Mouse (Mus musculus): ENCODE data around the gene Fbxl17.

Fbxl17 gene

DNA sequence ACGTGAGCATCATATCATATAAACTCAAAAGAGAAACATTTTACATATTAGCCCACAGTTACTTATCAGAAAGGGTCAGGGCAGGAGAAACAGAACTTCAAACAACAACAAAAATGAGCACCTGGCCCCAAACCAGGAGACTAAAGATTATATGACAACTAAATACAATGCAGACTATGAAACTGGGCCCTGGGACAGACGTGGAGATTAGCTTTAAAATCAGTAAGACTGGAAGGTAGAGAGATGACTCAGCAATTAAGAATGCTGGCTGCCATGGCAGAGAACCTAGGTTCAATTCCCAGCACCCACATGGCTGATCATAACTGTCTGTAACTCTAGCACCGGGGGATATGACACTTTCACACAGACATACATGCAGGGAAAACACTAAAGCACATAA is 413.3 kb downstream of the Fbxl17 start:
- DNase-seq, result no peak

DNA sequence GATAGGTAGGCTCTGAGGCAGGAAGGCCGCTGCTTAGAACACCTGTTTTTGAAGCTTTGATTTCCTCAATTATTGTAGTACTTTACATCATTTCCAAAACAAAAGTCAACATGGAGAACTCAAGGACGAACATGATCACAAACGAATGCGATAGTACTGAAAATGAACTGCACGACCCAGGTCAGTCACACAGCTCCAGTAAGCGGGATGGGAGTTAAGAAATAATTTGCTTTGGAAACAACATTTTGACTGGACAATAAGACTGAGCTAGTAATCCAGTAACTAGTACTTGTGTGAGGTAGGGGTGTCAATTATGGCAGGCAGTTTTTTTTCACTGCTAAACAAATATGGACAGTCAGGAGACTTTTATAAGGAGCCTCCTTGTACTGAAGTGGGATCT is 414.6 kb downstream of the Fbxl17 start:
- no peak for DNase-seq

DNA sequence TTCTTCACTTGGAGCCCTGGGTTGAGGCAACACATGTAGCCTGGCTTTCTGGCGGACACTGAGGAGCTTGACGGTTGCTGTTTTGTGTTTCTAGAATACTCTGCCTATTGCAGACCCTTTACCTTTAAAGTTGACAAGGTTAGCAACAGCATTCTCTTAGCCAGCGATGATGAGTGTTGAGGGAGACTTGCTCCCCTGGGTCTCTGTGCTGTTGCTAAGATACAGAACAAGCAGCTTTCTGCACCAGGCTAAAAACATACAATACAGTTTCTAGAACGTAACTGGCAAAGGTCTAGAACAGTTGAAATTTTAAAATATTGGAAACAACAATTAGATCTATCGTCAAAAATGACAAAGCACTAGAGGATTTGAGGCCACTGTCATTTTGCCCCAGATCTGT is 420.7 kb downstream of the Fbxl17 start:
- DNase-seq, result no peak

DNA sequence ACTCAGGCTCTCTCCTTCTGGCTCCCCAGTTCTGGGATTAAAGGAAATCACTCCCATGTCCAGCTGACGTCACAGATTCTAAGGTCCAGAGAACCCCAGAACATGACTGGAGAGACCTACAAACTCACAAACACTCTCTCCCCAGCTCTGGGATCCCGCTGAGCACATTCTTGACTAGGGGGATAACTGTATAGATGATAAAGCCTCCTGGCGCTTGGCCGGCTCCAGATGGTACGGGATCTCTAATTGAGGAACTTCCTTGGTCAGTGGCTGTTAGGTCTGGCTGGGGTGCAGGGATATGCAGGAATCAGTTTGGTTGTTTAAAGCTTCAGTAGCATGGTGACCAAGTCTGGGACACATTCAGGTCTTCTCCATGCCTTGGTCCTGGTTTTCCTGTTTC is 422.3 kb downstream of the Fbxl17 start:
- DNase-seq, result peak; percentile 45

DNA sequence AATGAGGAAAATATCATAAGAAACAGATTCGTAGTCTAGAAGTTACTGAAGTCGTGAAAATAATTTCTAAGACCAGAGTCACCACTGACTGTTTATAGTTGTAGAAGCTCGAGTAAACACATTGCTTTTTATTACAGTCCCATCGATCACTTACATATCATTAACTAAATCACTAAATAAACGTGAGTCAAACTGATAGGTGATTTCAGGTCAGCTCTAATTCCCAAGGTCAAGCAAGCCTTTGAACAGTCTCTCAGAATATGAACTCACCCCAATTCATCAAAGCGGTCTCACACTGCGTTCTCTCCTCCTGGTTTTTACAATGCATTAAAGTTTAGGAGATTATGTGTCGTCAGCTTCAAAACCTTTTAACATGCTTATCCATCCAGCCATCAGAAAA is 423.2 kb downstream of the Fbxl17 start:
- DNase-seq, result no peak

DNA sequence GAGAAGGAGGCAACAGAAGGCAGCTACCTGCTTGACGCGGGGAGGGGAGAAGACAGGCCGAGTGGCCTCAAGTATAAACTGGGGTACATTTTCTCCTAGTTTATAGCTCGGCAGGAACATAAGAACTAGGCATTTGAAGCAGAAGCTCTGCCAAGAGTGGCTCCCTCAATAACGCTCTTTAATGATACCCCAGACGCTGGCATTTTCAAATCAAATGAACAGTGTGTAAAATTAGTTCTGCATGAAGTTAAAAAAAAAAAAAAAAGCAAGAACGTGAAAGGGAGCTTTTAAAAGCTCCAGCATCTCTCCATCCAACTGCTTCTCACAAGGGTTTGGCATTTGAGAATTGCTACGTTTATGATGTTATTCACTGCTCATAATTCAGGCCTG is 423.8 kb downstream of the Fbxl17 start:
- DNase-seq, result no peak

DNA sequence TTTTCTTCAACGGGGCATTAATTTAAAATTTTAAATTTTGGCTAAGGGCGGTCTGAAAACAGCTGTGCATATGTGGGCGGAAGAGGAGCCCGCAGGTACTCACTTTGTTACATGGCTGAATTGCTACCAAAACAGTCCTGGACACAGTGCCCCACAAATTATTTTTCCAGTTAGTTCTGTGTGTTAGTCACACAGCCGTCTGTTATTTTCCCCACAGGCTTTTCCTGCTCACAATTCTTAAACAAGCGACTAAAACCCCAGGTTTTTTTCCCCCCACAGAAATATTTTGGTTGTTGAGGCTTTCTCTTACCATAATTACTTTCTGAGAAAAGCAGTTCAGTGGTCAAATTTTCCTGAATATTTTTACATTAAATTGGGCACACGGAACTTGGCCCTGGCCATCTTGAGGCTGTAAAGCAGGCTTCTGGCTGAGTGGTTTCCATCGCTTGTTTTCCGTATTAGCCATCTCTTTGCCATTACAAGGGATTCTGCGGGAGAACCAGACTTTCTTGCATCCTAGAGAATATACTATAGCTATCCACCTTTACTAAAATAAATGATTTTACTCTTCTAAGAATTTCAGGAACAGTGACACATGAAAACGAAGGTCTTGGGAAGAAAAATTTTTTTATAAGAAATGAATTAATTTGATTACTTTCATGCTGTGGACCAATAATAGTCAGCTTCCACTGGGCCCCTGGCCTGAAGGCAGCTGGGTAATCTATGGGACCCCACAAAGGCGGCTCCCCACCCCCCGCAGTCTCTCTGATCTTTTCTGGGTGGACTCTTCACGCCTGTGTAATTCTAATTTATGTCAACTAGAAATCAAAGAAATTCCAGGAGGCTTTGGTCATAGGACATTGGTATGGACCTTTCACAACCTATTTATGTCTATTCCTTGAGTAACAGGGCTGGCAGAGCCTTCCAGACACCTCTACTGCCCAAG is 424.5 kb downstream of the Fbxl17 start:
- no peak for DNase-seq

DNA sequence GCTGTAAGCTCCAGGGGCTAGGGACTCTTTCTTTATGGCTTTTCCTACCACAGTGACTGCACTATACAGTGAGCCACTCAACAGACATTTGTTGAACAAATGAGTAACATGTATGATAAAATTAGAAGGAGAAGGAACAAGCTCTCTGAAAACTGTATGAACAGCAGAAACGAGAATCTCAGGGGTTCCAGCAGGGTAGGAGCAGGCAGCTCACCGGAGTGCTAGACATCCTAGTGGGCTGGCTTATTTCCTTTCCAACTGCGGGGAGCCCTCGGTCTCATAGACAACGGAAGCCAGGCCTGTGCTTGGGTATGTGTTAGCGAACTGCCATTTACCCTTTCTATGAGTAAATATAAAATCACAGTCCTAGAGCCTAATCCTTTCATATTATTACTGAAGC is 426.5 kb downstream of the Fbxl17 start:
- DNase-seq, result no peak

DNA sequence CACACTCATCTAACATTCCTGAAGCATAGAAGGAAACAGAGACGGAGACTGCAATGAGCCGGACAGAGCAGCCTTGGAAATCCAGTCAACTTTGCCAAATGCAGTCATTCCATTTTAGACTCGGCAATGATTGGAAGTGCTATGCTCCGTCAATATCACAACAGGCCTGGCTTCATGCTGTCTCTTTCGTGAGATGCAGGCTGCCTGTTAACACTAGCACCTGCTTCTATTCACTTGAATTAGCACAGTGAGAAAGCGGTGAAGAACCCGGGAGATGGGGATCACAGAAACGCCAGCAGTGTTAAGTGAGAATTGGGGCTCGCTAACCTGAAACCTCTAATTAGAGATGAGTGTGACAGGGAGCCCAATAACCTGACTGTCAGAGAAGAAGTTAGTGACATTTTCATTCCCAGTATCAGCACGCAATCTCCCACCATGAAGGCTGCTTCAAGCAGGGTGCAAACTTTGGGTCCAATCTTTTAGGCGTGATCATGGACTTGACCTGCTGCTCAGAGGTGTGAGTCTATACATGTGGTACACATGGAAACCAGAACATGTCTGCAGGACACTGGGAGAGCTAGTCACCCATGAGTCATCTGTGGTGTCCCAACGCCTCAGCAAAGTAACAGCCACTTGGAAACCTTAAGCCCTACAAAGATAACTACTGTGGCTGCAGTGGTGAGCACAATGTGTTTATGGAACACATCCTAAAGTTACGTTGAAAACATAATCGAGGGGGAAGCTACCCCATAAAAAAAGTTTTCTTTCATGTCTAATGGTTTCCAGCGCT is 428.5 kb downstream of the Fbxl17 start:
- DNase-seq, result no peak

DNA sequence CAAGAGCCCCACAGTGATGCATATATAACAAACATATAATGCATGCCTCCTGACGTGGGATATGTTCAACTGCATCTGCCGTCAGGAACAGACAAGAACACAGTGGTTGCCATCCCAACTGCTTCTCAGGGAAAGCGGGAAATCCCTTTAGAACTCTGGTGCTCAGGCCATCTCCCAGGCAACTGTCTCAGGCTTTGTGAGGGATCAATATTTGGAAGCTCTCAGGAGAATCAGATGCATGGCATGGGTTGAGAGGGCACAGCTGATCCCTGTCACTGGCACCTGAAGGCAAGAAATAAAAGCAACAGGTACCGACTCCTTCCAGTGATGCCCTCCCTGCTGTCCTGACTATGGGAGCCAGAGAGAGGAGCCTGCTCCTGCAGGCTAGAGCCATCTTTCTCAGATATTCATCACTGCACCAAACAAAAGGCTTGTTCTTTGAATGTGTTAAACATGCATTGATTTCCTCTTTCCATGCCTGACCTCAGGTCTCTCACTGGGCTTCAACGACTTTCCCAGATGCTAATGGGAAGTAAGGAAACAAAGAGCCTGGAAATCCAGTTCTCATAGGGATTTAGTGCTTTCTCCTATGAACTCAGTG is 429.6 kb downstream of the Fbxl17 start:
- DNase-seq, result no peak

DNA sequence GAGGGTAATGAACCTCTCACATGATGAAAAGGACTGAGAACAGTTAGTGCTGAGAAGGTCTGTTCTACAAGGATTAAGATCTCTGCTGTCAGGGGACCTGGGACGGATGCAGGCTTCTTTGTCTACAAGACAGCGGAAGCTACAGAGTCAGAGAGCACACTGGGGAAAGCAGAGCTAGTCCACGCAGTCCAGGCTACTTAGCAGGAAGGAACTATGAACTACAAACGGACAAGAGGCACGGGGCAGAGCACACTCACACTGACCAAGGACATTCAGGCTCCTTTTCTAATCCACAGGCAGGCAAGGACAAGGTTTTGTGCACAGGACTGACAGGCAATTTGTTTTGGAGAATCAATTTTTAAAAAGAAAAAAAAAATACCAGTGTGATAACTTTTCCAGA is 437.0 kb downstream of the Fbxl17 start:
- no peak for DNase-seq

DNA sequence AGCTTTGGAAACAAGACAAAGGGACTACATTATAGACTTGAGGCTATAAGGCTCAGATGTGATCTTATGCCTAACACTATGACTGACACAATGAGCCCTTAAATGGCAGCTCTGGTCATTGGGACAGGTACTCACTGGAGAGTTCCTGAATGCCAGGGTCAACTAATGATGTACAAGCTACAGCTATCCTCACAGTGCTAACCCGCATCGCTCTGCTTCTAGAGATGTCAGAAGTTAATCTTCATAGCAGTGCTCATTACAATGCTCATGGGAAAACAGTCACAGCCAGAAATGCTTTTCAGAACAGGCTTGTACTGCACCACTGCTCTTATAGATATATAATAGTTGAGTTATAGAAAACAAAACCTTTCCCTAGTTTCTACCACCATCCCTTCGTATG is 438.0 kb downstream of the Fbxl17 start:
- DNase-seq, result no peak

DNA sequence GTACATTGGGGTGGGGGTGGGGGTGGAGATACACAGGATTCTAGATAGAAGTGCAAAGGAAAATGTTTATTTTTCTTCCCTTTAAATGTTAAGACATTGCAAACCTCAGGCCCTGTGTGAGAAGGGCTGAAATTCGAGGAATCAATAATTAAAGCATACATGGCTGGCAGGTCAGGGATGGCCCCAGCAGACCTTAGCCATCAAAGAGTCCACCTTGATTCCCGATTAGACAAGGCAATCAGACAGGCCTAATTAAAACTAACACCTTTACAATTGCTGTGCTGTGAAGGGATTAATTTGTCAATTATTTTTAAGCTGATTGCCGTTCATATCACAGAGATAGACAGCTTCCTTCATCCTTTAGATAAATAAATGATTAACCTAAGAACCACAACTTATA is 439.0 kb downstream of the Fbxl17 start:
- no peak for DNase-seq

DNA sequence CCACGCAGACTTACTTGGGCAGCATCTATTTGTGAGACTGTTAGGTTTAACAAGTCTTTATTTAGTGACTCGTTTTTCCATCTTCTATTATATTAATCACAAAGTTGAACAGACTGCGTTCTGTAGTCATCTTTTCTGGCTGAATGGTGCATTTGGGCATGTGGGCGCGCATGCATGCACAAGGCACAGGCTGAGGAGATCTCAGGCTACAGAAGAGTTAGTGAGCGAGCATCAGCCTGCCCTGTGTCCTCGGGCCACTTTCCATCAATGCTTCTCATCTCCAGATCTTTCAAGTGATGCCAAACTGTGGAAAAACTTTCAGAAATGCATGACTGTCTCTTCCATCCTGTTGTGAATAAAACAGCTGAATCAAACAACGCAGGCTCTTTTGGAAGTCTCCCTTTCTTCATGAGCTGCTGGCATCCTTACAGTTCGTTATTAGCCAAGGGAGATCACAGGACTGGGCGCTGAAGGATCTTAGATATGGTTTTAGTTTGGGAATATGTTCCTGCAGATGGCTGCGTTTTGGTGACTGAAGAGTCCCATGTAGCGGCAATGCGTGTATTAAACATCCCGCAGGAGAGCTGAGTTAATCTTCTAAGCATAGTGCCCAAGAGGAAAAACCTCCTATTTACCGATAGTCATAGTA is 442.0 kb downstream of the Fbxl17 start:
- no peak for DNase-seq

DNA sequence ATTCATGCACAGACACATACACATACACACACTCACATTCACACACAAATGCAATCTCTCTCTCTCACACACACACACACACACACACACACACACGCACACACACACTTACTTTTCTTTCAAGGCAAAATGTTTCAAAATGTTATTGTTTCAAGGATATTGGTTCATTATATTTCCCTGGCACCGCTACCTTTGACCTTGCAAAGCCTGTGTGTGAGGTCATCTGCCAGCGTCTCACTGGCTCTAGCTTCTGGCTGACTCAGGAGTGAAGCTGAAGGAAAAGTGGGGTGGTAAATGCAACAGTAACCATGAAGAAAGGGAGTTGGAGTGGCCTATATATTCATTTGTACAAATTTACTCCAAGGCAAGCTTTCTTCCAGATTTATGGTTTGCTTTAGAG is 442.8 kb downstream of the Fbxl17 start:
- DNase-seq, result no peak

DNA sequence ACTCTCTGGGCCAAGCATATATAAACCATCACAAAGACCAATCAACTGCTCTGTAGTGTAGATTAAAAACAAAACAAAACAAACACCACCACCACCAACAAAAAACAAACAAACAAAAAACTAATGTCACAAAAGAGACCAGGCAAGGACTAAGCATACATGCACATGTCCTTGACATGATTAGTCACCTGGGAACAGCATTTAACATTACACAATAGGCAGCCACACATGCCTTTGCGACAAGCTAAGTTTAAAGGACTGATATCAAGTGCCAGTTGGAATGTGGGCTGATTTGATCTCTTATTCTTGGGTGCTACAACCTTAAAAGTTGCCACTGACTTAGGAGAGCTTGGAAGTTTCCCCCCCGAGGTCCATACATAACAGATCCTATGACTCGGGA is 446.5 kb downstream of the Fbxl17 start:
- DNase-seq, result no peak

DNA sequence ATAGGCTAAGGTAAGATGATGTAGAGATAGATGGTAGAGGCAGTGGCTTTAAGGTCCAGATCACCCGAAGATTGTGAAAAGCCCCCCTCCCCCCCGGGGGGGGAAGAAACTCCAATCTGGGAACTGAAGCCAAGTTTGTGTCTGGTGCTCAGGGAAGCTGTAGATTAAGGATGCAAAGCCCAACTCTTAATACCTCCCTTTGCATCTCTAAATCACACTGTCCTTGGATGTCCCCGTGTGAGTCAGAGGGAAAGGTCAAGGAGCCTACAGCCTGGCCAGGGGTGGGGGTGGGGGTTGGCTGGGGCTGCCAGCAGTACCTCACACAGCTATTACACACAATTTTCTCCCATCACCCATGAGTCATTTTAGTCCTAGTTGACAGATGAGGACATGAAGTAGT is 453.4 kb downstream of the Fbxl17 start:
- no peak for DNase-seq

DNA sequence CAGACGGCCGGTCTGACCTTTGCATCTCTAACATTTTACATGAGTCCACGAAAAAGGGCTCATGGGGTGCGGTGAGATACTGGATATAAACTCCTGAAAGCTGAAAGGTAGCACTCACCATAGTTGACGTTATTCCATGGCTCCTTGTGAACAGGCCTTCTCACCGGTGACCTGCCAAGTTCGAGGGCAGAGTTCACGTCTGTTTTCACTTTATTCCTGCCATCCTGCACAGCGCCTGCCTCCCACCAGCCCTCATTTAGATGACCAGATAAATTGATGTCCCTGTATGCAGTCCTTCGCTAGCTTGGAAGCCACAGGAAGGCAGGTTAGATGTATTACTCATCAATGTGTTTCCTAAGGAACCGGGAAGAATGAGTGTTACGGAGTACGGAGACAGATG is 454.5 kb downstream of the Fbxl17 start:
- DNase-seq, result no peak

DNA sequence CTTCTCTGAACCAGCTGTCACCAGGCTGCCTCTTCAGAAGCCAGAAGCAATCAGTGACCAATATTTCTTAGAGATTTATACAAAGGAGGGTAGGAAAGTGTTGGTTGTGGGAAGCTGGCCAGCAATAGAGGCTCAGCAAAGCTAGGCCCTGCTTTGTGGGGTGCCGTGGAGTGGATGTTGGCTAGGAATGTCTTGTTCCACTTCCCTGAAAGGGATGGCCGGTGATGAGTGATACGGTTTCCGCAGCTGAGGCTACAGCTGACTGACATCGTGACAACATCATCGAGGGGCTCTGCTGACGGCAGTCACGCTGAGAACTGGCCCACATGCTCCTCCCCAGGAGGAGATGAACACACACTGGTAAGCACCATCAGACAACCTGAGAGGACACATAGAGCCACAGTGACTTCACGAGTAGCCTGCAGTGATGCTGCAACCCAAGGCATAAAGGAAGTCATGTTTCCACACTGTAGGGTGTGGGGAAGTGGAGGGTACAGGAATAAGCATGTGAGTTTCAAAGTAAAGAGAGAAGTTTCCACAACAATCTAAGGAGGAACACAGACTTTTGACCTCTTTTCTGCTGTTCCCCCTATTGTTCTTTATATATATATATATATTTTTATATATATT is 456.7 kb downstream of the Fbxl17 start:
- no peak for DNase-seq

DNA sequence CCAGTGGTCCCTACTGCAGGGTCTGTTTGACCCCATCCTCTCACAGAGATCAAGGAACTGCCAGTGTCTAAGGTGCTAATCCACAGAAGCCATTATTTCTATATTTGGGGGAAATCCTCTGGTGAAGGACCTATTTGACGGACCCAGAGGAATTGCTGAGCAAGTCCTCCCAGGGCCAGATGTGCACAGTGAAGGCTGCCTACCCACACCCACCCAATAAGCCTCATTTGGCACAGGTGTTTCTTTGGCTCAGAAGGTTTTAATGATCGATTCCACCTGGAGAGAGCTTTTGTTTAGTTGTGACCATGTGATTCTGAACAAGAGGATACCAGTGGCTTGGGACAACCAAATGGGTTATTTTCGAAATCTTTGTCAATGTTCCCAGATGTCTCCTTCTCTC is 462.3 kb downstream of the Fbxl17 start:
- no peak for DNase-seq

DNA sequence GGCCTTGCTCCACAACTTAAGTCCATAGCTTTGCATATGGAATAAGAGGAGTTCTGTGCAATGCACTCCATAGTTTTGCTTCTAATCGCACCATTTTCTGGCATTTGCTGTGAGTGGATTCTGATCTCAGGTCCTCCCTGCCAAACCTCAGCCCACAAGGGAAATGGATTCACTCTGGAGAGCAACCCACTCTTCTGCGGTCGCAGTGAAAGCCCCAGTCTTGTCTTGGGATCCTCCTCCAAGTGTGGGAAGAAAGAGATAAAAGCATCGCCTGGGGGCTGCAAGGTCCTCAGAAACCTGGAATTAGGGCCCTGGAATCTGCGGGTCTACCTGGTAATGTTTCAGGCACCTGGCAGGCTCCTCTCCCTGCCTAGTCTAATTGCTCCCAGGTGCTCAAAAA is 466.7 kb downstream of the Fbxl17 start:
- DNase-seq, result no peak

DNA sequence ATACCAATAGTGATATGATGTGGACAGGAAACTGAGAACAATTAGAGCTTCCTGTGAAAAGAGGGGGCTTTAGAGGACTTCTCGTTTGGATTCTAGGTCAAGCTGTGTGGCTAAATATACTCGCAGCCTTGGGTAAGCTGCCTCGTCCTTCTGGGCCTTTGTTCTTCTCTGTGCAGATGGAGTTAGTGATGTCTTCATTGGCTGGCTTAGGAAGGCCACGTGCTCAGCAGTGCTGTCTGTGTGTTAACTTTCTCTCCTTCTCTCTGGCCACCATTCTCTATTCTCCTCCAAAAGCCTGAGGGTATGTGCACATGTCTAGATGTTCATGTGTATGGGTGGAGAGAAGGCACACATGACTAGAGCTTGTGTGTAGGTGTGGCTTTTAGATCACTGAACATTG is 470.7 kb downstream of the Fbxl17 start:
- no peak for DNase-seq

DNA sequence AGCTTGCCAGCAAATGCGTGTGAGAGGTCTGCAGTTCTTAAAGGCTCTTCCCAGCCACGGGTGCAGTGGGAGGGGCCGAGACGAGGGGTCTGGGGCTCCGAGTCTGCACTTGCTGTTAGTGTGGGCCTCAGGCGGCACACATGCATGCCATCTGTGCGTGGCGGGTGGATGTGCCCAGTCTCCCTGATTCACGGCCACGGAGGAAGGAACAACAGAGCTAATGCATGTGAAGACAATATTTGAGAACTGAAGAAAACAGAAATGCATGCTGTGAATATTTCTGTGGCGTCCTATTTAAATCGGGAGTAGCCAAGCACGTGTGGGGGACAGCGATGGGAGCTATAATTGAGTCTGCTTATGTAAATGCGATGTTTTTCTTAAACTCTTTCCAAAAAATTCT is 474.6 kb downstream of the Fbxl17 start:
- DNase-seq, result no peak

All from cerebellum, adult 9-10 months (tissue).